Mouse (Mus musculus): ENCODE data around the gene Gnptab.

DNA sequence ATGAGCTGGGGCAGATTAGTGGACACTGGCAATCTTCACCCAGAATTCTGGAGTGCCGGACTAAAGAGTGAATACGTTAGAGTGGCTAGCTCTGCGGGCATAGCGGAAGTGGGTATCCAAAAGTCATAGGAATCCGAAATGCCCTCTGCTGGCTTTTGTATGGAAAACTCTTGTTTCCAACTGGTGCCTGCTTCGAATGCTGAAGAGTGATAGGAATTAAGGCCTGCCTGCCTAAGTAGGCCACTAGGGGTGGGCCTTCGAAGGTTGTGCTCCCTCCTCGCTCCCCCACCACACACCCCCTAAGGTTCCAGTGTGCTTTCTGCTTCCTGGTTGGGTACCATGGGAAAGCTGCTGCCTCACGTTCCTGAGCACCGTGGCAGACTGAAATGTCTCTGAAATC, 3.9 kb upstream of the Gnptab start:
- TF ChIP-seq CTCF (conservative IDR thresholded peaks at IDR 0.05; ENCODE audit: insufficient read depth, insufficient read length, low read depth, low read length) (no peak), POLR2A (IDR thresholded peaks at IDR 0.05; ENCODE audit: low read depth, low read length) (no peak)
